Mouse (Mus musculus): ENCODE data around the gene Fam193b. TPM values are rescaled to one million over a fixed set of nuclear protein-coding genes. Genes with fewer than 3 reads are reported as not detected.
A peak's percentile ranks its signal among the peaks of the same experiment; 100 is the strongest.

Gene Fam193b
- polyA plus RNA-seq, 1 experiment from 2014 or later, result 23.1 TPM

DNA sequence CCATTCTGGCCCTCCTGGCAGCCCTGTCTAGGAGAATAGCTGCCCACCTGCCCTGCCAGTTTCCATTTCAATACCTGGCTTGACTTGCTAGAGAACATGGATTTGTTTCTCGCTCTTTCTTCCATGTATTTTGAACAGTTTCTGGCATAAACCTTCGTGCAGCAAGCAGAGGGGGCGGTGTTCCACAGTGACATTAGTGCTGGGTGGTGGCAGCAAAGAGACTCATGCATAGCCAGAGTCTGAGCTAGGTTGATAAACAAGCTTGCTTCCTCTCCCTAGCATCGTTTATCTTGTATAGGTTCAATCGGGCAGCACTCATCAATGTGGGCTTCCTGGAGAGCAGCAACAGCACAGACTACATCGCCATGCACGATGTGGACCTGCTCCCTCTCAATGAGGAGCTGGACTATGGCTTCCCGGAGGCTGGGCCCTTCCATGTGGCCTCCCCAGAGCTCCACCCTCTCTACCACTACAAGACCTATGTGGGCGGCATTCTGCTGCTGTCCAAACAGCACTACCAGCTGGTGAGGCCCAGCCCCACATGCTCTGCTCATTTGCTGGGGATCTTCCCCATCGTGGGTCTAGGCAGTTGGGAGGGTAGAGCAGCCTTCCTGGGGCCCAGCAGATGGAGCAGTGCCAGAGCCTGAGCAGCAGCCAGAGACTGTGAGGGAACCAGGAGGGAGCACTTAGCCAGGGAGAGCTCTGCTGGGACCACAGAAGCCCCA is 36.1 kb upstream of the Fam193b start:
- Histone ChIP-seq H3K27me3 (replicated peaks; ENCODE audit: insufficient read depth, low read length) (no peaks in the 10 kb centered on the region), H3K36me3 (ENCODE audit: insufficient read depth, low read length) (0 out of 2 replicates have a peak, but pooled peaks cover 10% of the 10 kb centered on the region), H3K9ac (replicated peaks; ENCODE audit: low read depth) (no peak overlapping the region), H3K4me1 (ENCODE audit: insufficient read depth, low read depth, low read length) (no peaks in the 10 kb centered on the region), H3K4me2 (replicated peaks; ENCODE audit: low read depth, low read length) (no peak overlapping the region), H3K9me3 (ENCODE audit: low read length) (no peaks in the 10 kb centered on the region), H3K27ac (ENCODE audit: low read length) (no peak overlapping the region), H3K4me3 (ENCODE audit: low read depth, low read length) (no peak overlapping the region)
- ATAC-seq (no peak), DNase-seq (ENCODE audit: low spot score) (no peak)
- TF ChIP-seq EP300 (IDR thresholded peaks at IDR 0.05) (no peak), CTCF (IDR thresholded peaks at IDR 0.05) (no peak)
- 74% methylated on average over 10 of the region's 10 CpGs for WGBS

DNA sequence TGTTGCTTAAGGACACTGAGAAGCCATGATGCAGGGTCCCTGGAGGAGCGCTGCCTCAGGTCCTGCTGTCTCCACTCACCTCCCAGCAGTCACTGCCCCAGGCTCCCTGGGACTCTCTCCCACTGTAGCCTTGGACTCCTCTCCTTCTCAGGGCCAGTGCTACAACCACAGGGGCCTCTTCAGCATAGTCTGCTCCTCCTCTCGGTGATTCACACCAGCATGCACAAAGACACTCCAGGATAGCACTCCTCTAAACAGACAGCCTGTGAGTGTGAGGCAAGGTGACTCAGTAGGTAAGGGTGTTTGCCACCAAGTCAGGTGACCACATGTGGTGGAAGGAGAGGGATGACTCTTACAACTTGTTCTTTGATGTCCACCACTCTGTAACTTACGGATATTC is 33.7 kb upstream of the Fam193b start:
- WGBS, result 91% methylated on average over 3 of the region's 3 CpGs

DNA sequence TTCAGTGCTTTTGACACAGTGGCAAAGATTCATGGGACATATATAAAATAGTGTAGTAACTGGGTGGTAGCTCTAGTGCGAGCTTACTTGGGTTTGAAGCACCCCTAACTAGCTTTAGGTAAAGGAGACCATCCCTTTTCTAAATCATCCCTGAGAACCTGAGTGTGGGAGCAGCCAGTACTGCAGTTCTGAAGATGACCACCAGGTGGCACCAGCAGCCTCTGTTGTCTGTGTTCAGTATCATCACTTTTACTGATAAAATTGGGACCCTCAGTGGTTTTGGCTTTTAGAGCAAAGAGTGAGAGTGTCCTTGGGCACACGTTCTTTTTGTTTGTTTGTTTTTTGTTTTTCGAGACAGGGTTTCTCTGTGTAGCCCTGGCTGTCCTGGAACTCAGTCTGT is 30.7 kb upstream of the Fam193b start:
- peak; percentile 63 for DNase-seq (ENCODE audit: low spot score)
- H3K27me3 ChIP-seq (replicated peaks; ENCODE audit: insufficient read depth, low read length), result no peaks in the 10 kb centered on the region
- no peak overlapping the region for H3K4me3 ChIP-seq (ENCODE audit: low read depth, low read length)
- H3K9me3 ChIP-seq (ENCODE audit: low read length), result no peaks in the 10 kb centered on the region
- no peak for ATAC-seq
- TF ChIP-seq CTCF (IDR thresholded peaks at IDR 0.05), result peak; percentile 93
- TF ChIP-seq EP300 (IDR thresholded peaks at IDR 0.05), result no peak
- H3K36me3 ChIP-seq (ENCODE audit: insufficient read depth, low read length), result peaks cover 13% of the 10 kb centered on the region; the same call in 1 of the 2 replicates
- no peak overlapping the region for H3K27ac ChIP-seq (ENCODE audit: low read length)
- H3K9ac ChIP-seq (replicated peaks; ENCODE audit: low read depth), result no peak overlapping the region
- no peak overlapping the region for H3K4me2 ChIP-seq (replicated peaks; ENCODE audit: low read depth, low read length)
- no peaks in the 10 kb centered on the region; the same call in 1 of the 2 replicates for H3K4me1 ChIP-seq (ENCODE audit: insufficient read depth, low read depth, low read length)
- WGBS, result under 1% methylated on average over 3 of the region's 3 CpGs

More for the DNA sequence above, 33.7 kb upstream of the Fam193b start:
- Histone ChIP-seq H3K27me3 (replicated peaks; ENCODE audit: insufficient read depth, low read length) (no peaks in the 10 kb centered on the region), H3K4me3 (ENCODE audit: low read depth, low read length) (no peak overlapping the region), H3K9ac (replicated peaks; ENCODE audit: low read depth) (no peak overlapping the region), H3K27ac (ENCODE audit: low read length) (no peak overlapping the region), H3K36me3 (ENCODE audit: insufficient read depth, low read length) (0 out of 2 replicates have a peak, but pooled peaks cover 10% of the 10 kb centered on the region), H3K4me2 (replicated peaks; ENCODE audit: low read depth, low read length) (no peak overlapping the region), H3K9me3 (ENCODE audit: low read length) (no peaks in the 10 kb centered on the region), H3K4me1 (ENCODE audit: insufficient read depth, low read depth, low read length) (no peaks in the 10 kb centered on the region; the same call in 1 of the 2 replicates)
- DNase-seq (ENCODE audit: low spot score) (no peak), ATAC-seq (no peak)
- TF ChIP-seq EP300 (IDR thresholded peaks at IDR 0.05) (no peak), CTCF (IDR thresholded peaks at IDR 0.05) (no peak)

DNA sequence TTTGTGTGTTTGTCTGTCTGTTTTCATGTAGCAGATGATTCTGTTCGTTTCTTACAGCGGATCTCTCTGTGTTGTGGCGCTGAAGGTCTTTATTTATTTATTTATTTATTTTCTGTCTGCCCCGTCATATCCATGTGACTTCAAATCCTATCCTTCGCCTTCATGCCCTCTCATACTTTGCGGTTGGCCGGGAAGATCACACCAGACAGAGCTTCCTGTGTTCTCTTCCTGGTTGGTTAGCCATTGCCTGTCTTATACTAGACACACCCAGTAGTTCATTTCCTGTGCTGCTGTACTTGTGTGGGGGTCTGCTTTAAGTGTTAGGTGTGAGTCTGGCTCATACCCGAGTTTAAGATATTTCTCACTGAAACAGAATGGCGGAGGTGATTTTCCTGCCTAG is 29.7 kb upstream of the Fam193b start:
- peak overlapping the region; percentile 83 for H3K4me3 ChIP-seq (ENCODE audit: low read depth, low read length)
- WGBS, result 14% methylated on average over 9 of the region's 9 CpGs
- H3K9me3 ChIP-seq (ENCODE audit: low read length), result no peaks in the 10 kb centered on the region
- no peak overlapping the region for H3K27ac ChIP-seq (ENCODE audit: low read length)
- ATAC-seq, result peak; percentile 51
- DNase-seq (ENCODE audit: low spot score), result peak; percentile 65
- peaks cover 21% of the 10 kb centered on the region; the same call in 1 of the 2 replicates for H3K36me3 ChIP-seq (ENCODE audit: insufficient read depth, low read length)
- no peaks in the 10 kb centered on the region for H3K27me3 ChIP-seq (replicated peaks; ENCODE audit: insufficient read depth, low read length)
- H3K4me2 ChIP-seq (replicated peaks; ENCODE audit: low read depth, low read length), result peak overlapping the region; percentile 76
- no peaks in the 10 kb centered on the region; the same call in 1 of the 2 replicates for H3K4me1 ChIP-seq (ENCODE audit: insufficient read depth, low read depth, low read length)
- peak overlapping the region; percentile 64; the same call in 1 of the 2 replicates for H3K9ac ChIP-seq (replicated peaks; ENCODE audit: low read depth)
- no peak for TF ChIP-seq CTCF (IDR thresholded peaks at IDR 0.05)
- TF ChIP-seq EP300 (IDR thresholded peaks at IDR 0.05), result no peak

DNA sequence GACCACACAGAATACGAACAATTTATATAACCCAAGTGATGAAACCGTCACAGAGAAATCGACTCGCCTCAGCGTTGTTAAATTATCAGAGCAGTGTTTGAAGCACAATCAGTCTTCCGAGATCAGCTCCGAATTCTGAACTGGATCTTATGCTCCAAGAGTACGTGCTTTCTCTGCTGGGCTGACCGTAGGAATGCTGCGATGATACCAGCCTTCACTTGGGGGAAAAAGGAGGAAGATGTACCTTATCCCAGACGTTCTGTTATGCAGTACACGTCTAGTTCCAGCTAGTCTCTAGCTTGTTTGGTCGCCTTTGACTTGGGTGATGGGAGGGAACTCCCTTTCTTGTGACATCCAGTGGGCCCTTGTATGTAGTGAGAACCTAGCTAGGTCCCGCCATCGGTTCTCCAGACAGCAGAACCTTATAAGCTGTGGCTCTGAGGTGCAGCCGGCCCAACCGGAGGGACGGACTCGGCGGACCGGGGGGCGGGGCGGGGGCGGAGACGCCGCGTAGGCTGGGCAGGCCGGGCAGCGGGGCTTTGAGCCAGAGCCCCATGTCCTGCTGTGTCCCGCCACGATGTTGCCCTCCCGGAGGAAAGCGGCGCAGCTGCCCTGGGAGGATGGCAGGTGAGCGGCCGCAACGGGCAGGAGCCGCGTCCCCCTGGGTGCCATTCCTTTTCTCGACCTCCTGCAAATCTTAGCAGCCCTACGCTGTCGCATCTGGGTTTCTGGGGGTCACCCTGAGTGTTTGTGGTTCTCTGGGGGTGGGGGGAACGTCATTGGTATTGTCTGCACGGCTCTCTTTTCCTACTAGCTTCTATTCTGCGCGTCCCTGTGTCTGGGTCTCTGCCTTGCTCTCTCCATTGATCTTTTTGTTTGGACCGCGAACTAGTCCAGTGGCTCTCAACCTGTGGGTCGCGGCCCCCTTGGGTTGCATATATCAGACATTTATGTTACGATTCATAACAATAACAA is 28.9 kb upstream of the Fam193b start, which contains the start of gene B4galt7:
Gene B4galt7, plus strand, starts transcription at position 331 of the 975 bp plus-strand sequence.
- H3K9ac ChIP-seq (replicated peaks; ENCODE audit: low read depth), result peak within 1 kb of the TSS; percentile 64
- H3K4me1 ChIP-seq (ENCODE audit: insufficient read depth, low read depth, low read length), result no peaks in the 10 kb centered on the region; the same call in 1 of the 2 replicates
- H3K4me3 ChIP-seq (ENCODE audit: low read depth, low read length), result peak within 1 kb of the TSS; percentile 83
- H3K27me3 ChIP-seq (replicated peaks; ENCODE audit: insufficient read depth, low read length), result no peaks in the 10 kb centered on the region
- ATAC-seq (peak; percentile 96), DNase-seq (ENCODE audit: low spot score) (peak; percentile 88)
- WGBS, result 7% methylated on average over 48 of the region's 51 CpGs
- no peaks in the 10 kb centered on the region for H3K9me3 ChIP-seq (ENCODE audit: low read length)
- peaks cover 21% of the 10 kb centered on the region; the same call in 1 of the 2 replicates for H3K36me3 ChIP-seq (ENCODE audit: insufficient read depth, low read length)
- H3K27ac ChIP-seq (ENCODE audit: low read length), result peak within 1 kb of the TSS; percentile 54
- H3K4me2 ChIP-seq (replicated peaks; ENCODE audit: low read depth, low read length), result peak within 1 kb of the TSS; percentile 76
- TF ChIP-seq EP300 (IDR thresholded peaks at IDR 0.05) (no peak), CTCF (IDR thresholded peaks at IDR 0.05) (no peak)

DNA sequence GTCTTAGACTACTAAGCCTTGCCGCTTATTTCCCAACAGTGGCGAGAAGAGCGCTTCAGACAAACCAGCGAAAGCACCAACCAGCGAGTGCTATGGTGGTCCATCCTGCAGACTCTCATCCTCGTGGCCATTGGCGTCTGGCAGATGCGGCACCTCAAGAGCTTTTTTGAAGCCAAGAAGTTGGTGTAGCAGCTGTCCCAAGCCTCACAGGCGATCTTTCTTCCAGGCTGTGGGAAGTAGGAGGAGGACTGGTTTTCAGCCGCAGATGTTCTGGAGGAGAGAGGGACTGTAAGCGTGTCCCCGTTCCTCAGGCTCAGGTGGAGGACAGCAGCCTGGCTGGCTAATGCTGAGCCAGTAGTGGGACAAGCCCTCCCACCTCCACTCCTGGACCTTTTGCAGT is 25.9 kb upstream of the Fam193b start:
- DNase-seq (ENCODE audit: low spot score) (no peak), ATAC-seq (no peak)
- peaks cover 3% of the 10 kb centered on the region; the same call in 1 of the 2 replicates for H3K4me1 ChIP-seq (ENCODE audit: insufficient read depth, low read depth, low read length)
- 91% methylated on average over 12 of the region's 12 CpGs for WGBS
- no peak overlapping the region for H3K27ac ChIP-seq (ENCODE audit: low read length)
- H3K27me3 ChIP-seq (replicated peaks; ENCODE audit: insufficient read depth, low read length), result no peaks in the 10 kb centered on the region
- no peaks in the 10 kb centered on the region for H3K9me3 ChIP-seq (ENCODE audit: low read length)
- no peak overlapping the region for H3K4me3 ChIP-seq (ENCODE audit: low read depth, low read length)
- H3K4me2 ChIP-seq (replicated peaks; ENCODE audit: low read depth, low read length), result no peak overlapping the region
- peaks cover 16% of the 10 kb centered on the region; the same call in 1 of the 2 replicates for H3K36me3 ChIP-seq (ENCODE audit: insufficient read depth, low read length)
- no peak for TF ChIP-seq EP300 (IDR thresholded peaks at IDR 0.05)
- no peak for TF ChIP-seq CTCF (IDR thresholded peaks at IDR 0.05)
- H3K9ac ChIP-seq (replicated peaks; ENCODE audit: low read depth), result no peak overlapping the region
